Mouse (Mus musculus): ENCODE data around the gene Dip2a.

The Dip2a gene

DNA sequence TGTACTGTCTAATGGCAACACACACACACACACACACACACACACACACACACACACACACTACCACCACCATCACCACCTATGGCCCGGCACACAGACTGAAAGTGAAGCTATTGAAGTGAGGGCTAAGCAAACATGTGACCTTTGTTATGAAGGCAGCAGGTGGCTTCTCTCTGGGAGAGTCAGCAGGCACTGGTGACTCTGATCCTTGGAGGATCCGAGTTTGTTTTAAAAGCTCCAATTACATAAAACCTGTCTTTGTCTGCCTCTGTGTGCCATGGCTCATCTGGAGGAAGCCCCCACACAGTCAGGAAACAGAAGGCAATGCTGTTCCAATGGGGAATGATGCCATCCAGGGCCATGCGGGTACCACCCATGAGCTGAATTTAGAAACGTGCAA, 98.5 kb downstream of the Dip2a start:
- no peak for DNase-seq (ENCODE audit: low read depth, low spot score)

DNA sequence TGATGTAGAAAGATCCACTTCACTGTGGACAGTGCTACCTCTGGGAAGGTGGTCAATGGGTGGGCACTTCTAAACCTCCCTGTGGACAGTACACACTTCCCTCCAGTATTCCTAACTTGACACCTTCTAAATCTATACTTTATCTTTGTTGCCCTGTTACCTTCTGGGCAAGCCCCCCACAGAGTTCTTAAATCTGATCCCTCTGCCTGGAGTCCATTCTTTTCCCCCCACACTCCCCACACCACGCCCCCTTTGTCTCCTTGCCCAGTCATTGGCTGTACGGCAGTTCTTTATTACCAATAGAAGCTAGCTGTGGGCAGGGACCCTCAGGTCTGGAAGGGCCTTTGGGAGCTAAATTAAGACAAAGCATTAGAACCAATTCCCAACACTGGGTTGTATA, 100.0 kb downstream of the Dip2a start:
- no peak for DNase-seq (ENCODE audit: low read depth, low spot score)

DNA sequence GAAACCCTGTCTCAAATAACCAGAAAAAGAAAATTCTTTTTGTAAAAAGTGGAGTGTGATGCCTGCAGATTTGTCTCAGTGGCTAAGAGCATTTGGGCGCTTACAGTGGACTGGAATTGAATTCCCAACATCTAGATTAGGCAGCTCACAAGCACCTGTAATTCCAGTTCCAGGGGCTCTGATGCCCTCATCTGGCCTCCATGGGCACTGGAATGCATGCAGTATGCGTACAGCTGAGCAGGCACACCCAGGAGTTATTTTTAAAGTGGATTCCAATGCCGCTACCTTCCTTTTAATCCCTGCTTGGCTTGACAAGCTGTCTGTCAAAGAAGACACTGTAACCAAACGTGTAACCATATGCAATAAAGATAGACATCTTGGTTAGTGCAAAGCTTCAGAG, 105.7 kb downstream of the Dip2a start:
- no peak for DNase-seq (ENCODE audit: low read depth, low spot score)

DNA sequence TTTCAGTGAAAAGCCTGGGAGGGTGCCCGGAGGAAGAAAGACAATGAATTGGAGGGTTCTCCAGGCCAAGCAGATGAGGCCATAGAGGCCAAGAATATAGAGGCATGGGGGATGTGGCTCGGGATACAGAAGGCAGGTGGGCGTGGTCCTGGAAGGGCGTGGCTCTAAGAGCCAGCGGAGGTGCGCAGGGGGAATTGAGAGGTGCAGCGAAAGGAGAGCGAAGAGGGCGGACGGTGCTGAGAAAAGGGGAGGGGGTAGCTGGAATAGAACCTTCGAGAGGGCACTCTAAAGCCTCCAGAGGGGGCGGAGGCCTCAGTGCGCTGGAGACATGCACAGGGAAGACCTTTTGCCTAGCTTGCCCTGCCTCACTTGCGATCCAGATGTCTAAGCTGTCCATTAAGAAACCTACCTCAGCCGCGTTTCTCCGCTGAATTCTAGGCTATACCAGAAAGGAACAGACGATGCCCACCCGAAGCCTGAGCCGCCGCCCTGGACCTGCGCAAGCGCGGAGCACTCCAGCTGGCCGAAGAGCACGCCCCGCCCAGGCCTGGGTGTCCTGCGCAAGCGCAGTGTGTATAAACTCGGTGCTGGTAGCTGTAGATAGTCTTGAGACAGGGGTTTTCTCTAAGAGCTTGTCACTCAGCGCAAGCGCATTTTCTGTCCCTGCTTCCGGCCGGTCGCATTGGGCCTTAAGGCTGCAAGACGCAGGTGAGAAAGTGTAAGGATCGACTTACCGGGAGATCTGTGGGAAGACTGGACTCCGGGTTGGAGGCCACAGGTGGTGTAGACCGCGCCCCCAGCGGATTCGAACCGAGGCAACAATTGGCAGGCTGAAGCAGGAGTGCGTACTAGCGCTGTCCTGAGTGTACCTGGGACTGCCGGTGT, 107.5 kb downstream of the Dip2a start, which contains the start of gene Prmt2:
Prmt2 (minus strand) TSS at position 525 of the 885 bp plus-strand sequence.
- DNase-seq (ENCODE audit: low read depth, low spot score) = peak; percentile 83

- DNase-seq (ENCODE audit: low read depth, low spot score) = no peak
These were observed 115.5 kb downstream of the Dip2a start for GRCm38 (mm10) chr10:76229627-76230026.

GRCm38 (mm10) chr10:76225944-76226343, 119.1 kb downstream of the Dip2a start:
- DNase-seq (ENCODE audit: low read depth, low spot score) = no peak

- DNase-seq (ENCODE audit: low read depth, low spot score) = no peak
These were observed 126.9 kb downstream of the Dip2a start for GRCm38 (mm10) chr10:76218240-76218639.

GRCm38 (mm10) chr10:76217056-76217455, 128.0 kb downstream of the Dip2a start:
- no peak for DNase-seq (ENCODE audit: low read depth, low spot score)

DNA sequence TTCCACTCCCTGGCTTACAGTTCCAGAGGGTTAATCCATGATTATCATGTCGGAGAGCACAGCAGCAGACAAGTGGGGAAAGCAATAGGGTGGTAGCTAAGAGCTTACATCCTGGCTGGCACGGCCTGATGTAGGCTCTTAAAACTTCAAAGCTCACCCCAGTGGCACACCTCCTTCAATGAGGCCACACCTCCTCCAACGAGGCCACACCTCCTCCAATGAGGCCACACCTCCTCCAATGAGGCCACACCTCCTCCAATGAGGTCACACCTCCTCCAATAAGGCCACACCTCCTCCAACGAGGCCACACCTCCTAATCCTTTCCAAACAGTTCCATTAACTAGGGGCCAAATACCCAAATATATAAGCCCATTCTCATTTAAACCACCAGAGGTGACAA, 130.9 kb downstream of the Dip2a start:
- no peak for DNase-seq (ENCODE audit: low read depth, low spot score)

DNA sequence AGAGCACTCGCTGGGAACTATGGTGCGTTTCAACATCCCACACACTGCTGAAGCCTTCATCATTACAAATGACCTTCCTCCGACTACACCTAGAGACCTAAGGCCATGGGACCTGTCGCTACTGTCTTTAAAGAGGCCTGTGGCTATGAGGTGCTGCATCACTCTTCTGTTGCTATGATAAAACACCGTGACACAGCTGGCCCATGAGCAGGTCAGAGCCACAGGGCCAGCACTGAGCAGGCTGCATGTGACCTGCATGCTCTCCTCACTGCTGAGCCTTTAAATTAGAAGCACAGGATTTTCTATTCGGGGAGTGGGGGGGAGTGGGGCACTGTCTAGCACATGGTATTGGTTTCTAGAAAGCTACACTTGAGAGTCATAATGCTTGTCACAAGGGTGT, 133.0 kb downstream of the Dip2a start:
- no peak for DNase-seq (ENCODE audit: low read depth, low spot score)

GRCm38 (mm10) chr10:76210806-76211205, 134.3 kb downstream of the Dip2a start:
- DNase-seq (ENCODE audit: low read depth, low spot score) = no peak
